Mouse (Mus musculus): ENCODE measurements at regions not wholly inside any gene's neighbourhood (a gene's known extent, or its start where the extent isn't known, plus 50 kb on each side); places are given as distances from the start of the nearest gene placed in this dataset.

GRCm38 (mm10) chr13:97442283-97442682 is 201.4 kb downstream of the Enc1 start:
- Histone ChIP-seq H3K9ac (no peak overlapping the region), H3K27me3 (no peaks in the 10 kb centered on the region), H3K27ac (peak overlapping the region; percentile 27), H3K4me2 (peak overlapping the region; percentile 18; the same call in 1 of the 2 replicates), H3K4me3 (no peak overlapping the region), H3K36me3 (no peaks in the 10 kb centered on the region), H3K9me3 (no peaks in the 10 kb centered on the region), H3K4me1 (replicated peaks) (peaks cover 48% of the 10 kb centered on the region)
- 16% methylated on average over 10 of the region's 10 CpGs for WGBS
- no peak for ATAC-seq (ENCODE audit: low FRiP score)

DNA sequence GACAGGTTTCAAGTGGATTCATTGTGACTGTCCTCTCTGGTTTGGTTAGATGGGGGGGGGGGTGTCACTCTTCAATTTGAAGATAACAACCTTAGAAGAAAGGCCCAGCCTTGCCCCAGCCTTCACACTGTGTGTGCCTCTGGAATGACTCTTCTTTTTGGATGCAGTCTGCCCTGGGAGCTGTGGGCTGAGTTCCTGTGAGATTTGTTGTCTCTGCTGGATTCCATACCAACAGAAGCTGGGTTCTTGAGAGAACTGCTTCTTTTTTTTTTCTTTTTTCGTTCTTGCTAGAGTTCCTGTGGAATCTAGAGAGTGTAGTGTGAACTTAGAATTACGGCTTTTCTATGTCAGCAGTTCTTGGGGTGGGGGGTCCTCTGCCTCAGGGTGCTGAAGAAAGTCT is 200.9 kb downstream of the Enc1 start:
- Histone ChIP-seq H3K4me1 (replicated peaks) (peaks cover 53% of the 10 kb centered on the region), H3K27me3 (no peaks in the 10 kb centered on the region), H3K4me2 (no peak overlapping the region), H3K9ac (no peak overlapping the region), H3K27ac (peak overlapping the region; percentile 27; the same call in 1 of the 2 replicates), H3K36me3 (no peaks in the 10 kb centered on the region), H3K4me3 (no peak overlapping the region), H3K9me3 (no peaks in the 10 kb centered on the region)
- WGBS: 56% methylated on average over 2 of the region's 2 CpGs
- ATAC-seq (ENCODE audit: low FRiP score): no peak

GRCm38 (mm10) chr13:97439216-97439979 is 198.5 kb downstream of the Enc1 start:
- Histone ChIP-seq H3K4me2 (peak overlapping the region; percentile 38), H3K27me3 (no peaks in the 10 kb centered on the region), H3K9ac (peak overlapping the region; percentile 49), H3K4me3 (no peak overlapping the region), H3K4me1 (replicated peaks) (peaks cover 77% of the 10 kb centered on the region), H3K27ac (peak overlapping the region; percentile 84), H3K36me3 (no peaks in the 10 kb centered on the region), H3K9me3 (no peaks in the 10 kb centered on the region)
- WGBS: 5% methylated on average over 16 of the region's 16 CpGs
- no peak; the same call in 1 of the 2 replicates for ATAC-seq (ENCODE audit: low FRiP score)

- Histone ChIP-seq H3K36me3 (no peaks in the 10 kb centered on the region), H3K27me3 (no peaks in the 10 kb centered on the region), H3K9me3 (no peaks in the 10 kb centered on the region), H3K4me3 (no peak overlapping the region), H3K27ac (peak overlapping the region; percentile 84), H3K4me2 (peak overlapping the region; percentile 38), H3K4me1 (replicated peaks) (peaks cover 81% of the 10 kb centered on the region), H3K9ac (peak overlapping the region; percentile 49)
- 31% methylated on average over 12 of the region's 12 CpGs for whole genome bisulfite sequencing
- ATAC-seq (ENCODE audit: low FRiP score): no peak
These were observed 197.8 kb downstream of the Enc1 start for GRCm38 (mm10) chr13:97438692-97439091.

GRCm38 (mm10) chr13:97438277-97438676 is 197.4 kb downstream of the Enc1 start:
- H3K9ac ChIP-seq: peak overlapping the region; percentile 49; the same call in 1 of the 2 replicates
- H3K4me2 ChIP-seq: no peak overlapping the region
- ATAC-seq (ENCODE audit: low FRiP score): no peak

GRCm38 (mm10) chr13:97436719-97437350 is 195.9 kb downstream of the Enc1 start:
- H3K4me2 ChIP-seq: peak overlapping the region; percentile 55
- H3K9me3 ChIP-seq: no peaks in the 10 kb centered on the region
- peak overlapping the region; percentile 70 for H3K9ac ChIP-seq
- H3K27me3 ChIP-seq: no peaks in the 10 kb centered on the region
- no peak for ATAC-seq (ENCODE audit: low FRiP score)
- 0 out of 2 replicates have a peak overlapping the region, but pooled peaks have one; percentile 32 for H3K4me3 ChIP-seq
- 9% methylated on average over 5 of the region's 5 CpGs for WGBS
- no peaks in the 10 kb centered on the region for H3K36me3 ChIP-seq
- peaks cover 72% of the 10 kb centered on the region for H3K4me1 ChIP-seq (replicated peaks)
- peak overlapping the region; percentile 86 for H3K27ac ChIP-seq

More at GRCm38 (mm10) chr13:97438277-97438676, 197.4 kb downstream of the Enc1 start:
- no peaks in the 10 kb centered on the region for H3K27me3 ChIP-seq
- WGBS: 91% methylated on average over 3 of the region's 3 CpGs
- no peak overlapping the region for H3K4me3 ChIP-seq
- H3K36me3 ChIP-seq: no peaks in the 10 kb centered on the region
- H3K4me1 ChIP-seq (replicated peaks): peaks cover 81% of the 10 kb centered on the region
- no peaks in the 10 kb centered on the region for H3K9me3 ChIP-seq
- peak overlapping the region; percentile 84 for H3K27ac ChIP-seq

DNA sequence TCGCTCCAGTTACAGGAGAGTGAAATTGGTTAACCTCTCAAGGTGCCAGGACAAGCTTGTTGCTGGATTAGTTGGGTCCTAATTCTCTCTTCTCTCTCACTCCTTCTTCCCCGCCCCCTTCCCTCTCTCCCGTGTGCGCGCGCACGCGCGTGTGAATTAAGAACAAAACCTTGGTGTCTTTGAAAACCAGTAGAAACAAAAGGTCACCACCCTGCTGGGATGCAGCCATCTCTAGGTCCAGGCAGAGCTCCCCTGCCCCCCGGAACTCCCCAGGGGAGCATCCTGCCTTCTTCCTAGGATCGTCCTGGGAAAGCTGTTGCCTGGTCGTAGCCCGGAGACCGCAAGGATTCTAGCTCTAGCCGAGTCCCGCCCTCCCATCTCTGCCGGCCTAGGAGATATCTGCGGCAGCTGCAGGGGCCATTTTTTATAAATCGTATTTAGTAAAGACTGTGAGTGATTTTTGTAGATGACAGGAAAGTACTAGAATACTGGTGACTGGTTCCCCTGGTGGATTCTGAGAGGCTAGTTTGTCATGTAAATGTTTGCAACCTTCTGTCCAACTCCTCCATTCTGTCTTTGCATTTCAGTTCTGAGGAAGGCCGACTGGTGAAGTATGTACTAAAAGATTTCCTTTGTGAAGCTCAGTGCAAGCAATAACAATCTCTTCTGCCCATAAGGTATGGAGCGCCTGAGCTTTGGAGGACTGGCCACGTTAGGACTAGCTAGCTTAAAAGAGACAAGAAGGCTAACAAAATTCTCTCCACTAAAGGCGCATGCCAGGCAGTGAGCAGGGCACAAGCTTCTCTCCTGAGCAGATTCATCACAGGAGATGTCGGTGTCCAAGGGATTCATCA is 195.2 kb downstream of the Enc1 start:
- Histone ChIP-seq H3K27ac (peak overlapping the region; percentile 86), H3K4me3 (peak overlapping the region; percentile 32), H3K36me3 (no peaks in the 10 kb centered on the region), H3K4me1 (replicated peaks) (peaks cover 68% of the 10 kb centered on the region), H3K4me2 (peak overlapping the region; percentile 55), H3K27me3 (no peaks in the 10 kb centered on the region), H3K9ac (peak overlapping the region; percentile 70), H3K9me3 (no peaks in the 10 kb centered on the region)
- peak; percentile 44; the same call in 1 of the 2 replicates for ATAC-seq (ENCODE audit: low FRiP score)
- 3% methylated on average over 24 of the region's 24 CpGs for WGBS

DNA sequence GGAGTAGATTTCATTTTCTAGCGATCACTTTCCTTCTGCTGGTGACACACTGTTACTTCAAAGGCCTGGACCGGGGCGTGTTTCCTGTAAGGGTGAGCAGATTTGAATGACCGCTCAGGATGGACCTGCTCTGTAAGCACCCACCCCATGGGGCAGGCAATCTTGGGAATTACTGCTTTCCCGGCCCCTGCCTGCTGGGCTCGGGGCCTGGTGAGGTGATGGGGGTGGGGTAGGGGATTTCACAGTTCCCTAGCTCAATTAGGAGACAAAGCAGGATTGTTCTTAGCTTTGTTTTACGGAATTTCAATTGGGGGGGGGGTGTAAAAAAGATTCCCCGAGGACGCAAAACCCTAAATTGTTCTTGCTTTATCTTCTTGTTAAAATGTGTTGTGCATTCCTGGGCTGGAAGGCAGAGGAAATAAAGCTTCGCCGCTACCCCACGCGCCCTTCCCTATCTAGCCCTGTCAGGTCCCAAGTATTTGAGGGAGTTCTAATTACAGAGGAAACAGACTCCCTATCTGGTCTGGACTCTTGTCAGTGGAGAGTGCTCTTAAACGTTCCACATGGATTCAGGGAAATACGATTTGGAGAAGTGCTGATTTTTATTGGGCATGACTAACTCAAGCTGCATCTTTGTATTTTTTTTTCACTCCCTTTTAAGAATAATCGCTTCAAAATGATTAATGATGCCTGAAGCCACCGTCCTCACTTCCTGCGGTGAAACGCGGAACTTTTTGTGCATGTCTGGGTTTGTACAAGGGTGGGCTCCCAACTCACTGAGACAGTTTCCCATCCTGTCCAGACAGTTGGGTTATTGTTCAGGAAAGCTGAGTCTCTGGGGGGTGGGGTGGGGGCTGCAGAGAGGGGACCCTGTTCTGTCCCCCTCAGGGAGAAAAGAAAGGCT is 194.3 kb downstream of the Enc1 start:
- peaks cover 63% of the 10 kb centered on the region for H3K4me1 ChIP-seq (replicated peaks)
- no peaks in the 10 kb centered on the region for H3K36me3 ChIP-seq
- H3K9ac ChIP-seq: peak overlapping the region; percentile 70
- H3K4me2 ChIP-seq: peak overlapping the region; percentile 55
- H3K9me3 ChIP-seq: no peaks in the 10 kb centered on the region
- peak overlapping the region; percentile 86 for H3K27ac ChIP-seq
- H3K27me3 ChIP-seq: no peaks in the 10 kb centered on the region
- WGBS: 2% methylated on average over 20 of the region's 20 CpGs
- ATAC-seq (ENCODE audit: low FRiP score): peak; percentile 59; the same call in 1 of the 2 replicates
- peak overlapping the region; percentile 32 for H3K4me3 ChIP-seq

DNA sequence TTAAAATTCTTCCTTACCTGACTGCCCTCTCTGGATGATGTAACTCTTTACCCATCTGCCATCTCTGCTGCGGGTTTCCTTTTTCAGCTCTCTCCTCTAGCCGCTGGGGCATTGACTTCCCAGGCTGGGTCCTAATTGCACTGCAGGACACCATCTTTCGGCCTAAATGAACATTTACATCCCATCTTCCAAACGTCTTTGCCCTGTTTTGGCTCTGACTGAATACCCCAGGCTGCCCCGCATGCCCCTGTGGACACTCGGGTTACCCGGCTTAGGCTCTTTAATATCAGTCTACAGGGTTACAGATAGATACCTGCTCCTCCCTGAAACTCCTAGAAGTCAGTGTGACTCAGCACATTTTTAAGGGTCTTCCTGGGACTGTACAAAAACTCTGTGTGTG is 193.3 kb downstream of the Enc1 start:
- no peak for ATAC-seq (ENCODE audit: low FRiP score)
- 38% methylated on average over 7 of the region's 7 CpGs for WGBS
- Histone ChIP-seq H3K4me3 (no peak overlapping the region), H3K36me3 (no peaks in the 10 kb centered on the region), H3K4me1 (replicated peaks) (peaks cover 53% of the 10 kb centered on the region), H3K27me3 (no peaks in the 10 kb centered on the region), H3K27ac (peak overlapping the region; percentile 86; the same call in 1 of the 2 replicates), H3K9ac (no peak overlapping the region), H3K9me3 (no peaks in the 10 kb centered on the region), H3K4me2 (no peak overlapping the region)

GRCm38 (mm10) chr13:97432627-97433026 is 191.7 kb downstream of the Enc1 start:
- Histone ChIP-seq H3K27me3 (no peaks in the 10 kb centered on the region), H3K9ac (no peak overlapping the region), H3K4me3 (no peak overlapping the region), H3K9me3 (no peaks in the 10 kb centered on the region), H3K4me1 (replicated peaks) (peaks cover 39% of the 10 kb centered on the region), H3K27ac (no peak overlapping the region), H3K4me2 (no peak overlapping the region), H3K36me3 (no peaks in the 10 kb centered on the region)
- 41% methylated on average over 4 of the region's 4 CpGs for WGBS
- no peak for ATAC-seq (ENCODE audit: low FRiP score)

DNA sequence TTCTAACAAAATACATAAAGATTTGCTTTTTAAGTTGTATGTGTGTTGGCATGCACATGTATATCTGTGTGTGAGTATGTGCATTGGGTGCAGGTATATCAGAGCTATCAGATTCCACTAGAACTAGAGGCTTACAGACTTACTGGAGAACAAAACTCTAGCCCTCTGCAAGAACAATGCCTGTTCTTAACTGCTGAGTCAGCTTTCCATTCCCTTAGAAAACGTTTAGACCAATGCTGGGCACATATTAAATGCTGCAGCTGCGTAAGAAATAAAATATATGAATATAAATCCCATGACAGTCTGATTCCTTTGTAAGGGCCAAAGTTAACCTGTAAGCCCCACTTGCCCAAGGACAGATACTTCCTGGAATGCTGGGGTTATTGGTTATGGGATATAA is 190.0 kb downstream of the Enc1 start:
- Histone ChIP-seq H3K27me3 (no peaks in the 10 kb centered on the region), H3K4me2 (no peak overlapping the region), H3K27ac (no peak overlapping the region), H3K9me3 (no peaks in the 10 kb centered on the region), H3K4me3 (no peak overlapping the region), H3K36me3 (no peaks in the 10 kb centered on the region), H3K9ac (no peak overlapping the region), H3K4me1 (replicated peaks) (peaks cover 21% of the 10 kb centered on the region)
- no peak for ATAC-seq (ENCODE audit: low FRiP score)
- WGBS: 47% methylated on average over 2 of the region's 2 CpGs
